Mouse (Mus musculus) heart, adult 2 months (tissue): Measurements from ENCODE around the gene Sdcbp2.

Experiments used
- EP300 ChIP-seq: fragments of 200-500 bp; IDR thresholded peaks from 2 replicates; pipeline ENCODE4 v1.6.1; 2011; ENCODE audit warnings: low read depth, low read length, control low read depth; ENCODE audit not compliant: insufficient read depth
- POLR2A ChIP-seq: fragments of 200-500 bp; IDR thresholded peaks from 2 replicates; pipeline ENCODE4 v1.6.1; 2011; ENCODE audit warnings: mild to moderate bottlenecking, low read depth, low read length, control low read depth; ENCODE audit not compliant: insufficient read depth

DNA sequence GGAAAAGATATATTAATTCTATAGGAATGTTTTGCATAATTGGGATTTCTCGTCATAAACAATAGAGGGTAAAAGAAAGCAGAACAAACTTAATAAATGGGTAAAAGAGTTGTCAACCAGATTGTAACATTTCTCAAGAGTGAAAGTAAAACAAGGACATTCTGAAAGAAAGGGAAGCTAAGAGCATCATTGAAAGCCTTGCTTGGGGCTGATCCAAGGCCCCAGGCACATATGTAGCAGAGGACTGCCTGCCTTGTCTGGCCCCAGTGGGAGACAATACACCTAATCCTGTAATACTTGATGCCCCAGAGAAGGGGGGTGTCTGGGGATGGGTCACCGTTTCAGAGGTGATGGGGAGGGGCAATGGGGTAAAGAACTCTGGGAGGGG is 63.6 kb downstream of the Sdcbp2 start:
- TF ChIP-seq POLR2A, result no peak
- no peak for TF ChIP-seq EP300
